Mouse (Mus musculus): ENCODE measurements around the gene Cdkn2b.

Gene Cdkn2b

GRCm38 (mm10) chr4:89310491-89311254 is at the start of gene Cdkn2b:
Gene Cdkn2b, minus strand, starts transcription at chr4:89311039.
- peak; percentile 92 for DNase-seq

GRCm38 (mm10) chr4:89360349-89360748 is 49.5 kb upstream of the Cdkn2b start:
- no peak for DNase-seq

- DNase-seq = no peak
Observed at GRCm38 (mm10) chr4:89359506-89359905, 48.7 kb upstream of the Cdkn2b start.

GRCm38 (mm10) chr4:89353935-89354334 is 43.1 kb upstream of the Cdkn2b start:
- DNase-seq = no peak

- DNase-seq = no peak
Observed at GRCm38 (mm10) chr4:89353071-89353582, 42.3 kb upstream of the Cdkn2b start.

GRCm38 (mm10) chr4:89351474-89351873 is 40.6 kb upstream of the Cdkn2b start:
- peak; percentile 25 for DNase-seq

- DNase-seq = no peak
Observed at GRCm38 (mm10) chr4:89350938-89351451, 40.2 kb upstream of the Cdkn2b start.

GRCm38 (mm10) chr4:89350391-89350790 is 39.6 kb upstream of the Cdkn2b start:
- no peak for DNase-seq

- DNase-seq = no peak
Observed at GRCm38 (mm10) chr4:89348842-89349241, 38.0 kb upstream of the Cdkn2b start.

- DNase-seq = peak; percentile 81
Observed at GRCm38 (mm10) chr4:89313461-89313860, 2.6 kb upstream of the Cdkn2b start.

GRCm38 (mm10) chr4:89309996-89310395 is 843 bp downstream of the Cdkn2b start:
- peak; percentile 26 for DNase-seq

GRCm38 (mm10) chr4:89308001-89308400 is 2.8 kb downstream of the Cdkn2b start:
- peak; percentile 10 for DNase-seq

- DNase-seq = peak; percentile 45
Observed at GRCm38 (mm10) chr4:89306798-89307365, 4.0 kb downstream of the Cdkn2b start.

GRCm38 (mm10) chr4:89305691-89306090 is 5.1 kb downstream of the Cdkn2b start:
- DNase-seq = no peak

GRCm38 (mm10) chr4:89303281-89303995 is 7.4 kb downstream of the Cdkn2b start:
- DNase-seq = peak; percentile 80

- DNase-seq = no peak
Observed at GRCm38 (mm10) chr4:89302129-89302528, 8.7 kb downstream of the Cdkn2b start.

GRCm38 (mm10) chr4:89299721-89300120 is 11.1 kb downstream of the Cdkn2b start:
- DNase-seq = peak; percentile 41

GRCm38 (mm10) chr4:89295441-89296220 is 15.2 kb downstream of the Cdkn2b start:
- DNase-seq = peak; percentile 62

GRCm38 (mm10) chr4:89294486-89295440 is 16.1 kb downstream of the Cdkn2b start, which contains the start of gene Cdkn2a:
Gene Cdkn2a, minus strand, starts transcription at chr4:89294653.
- peak; percentile 85 for DNase-seq

- DNase-seq = no peak
Observed at GRCm38 (mm10) chr4:89294091-89294485, 16.8 kb downstream of the Cdkn2b start.

- peak; percentile 30 for DNase-seq
Observed at GRCm38 (mm10) chr4:89293516-89293915, 17.3 kb downstream of the Cdkn2b start.
